Mouse (Mus musculus) E14TG2a.4 (cell line): ENCODE measurements around the gene Cldn8.
A peak's percentile ranks its signal among the peaks of the same experiment; 100 is the strongest.

Experiments
- H3K27me3 ChIP-seq: 2 replicates; pipeline ENCODE4 v1.6.1; 2014; ENCODE audit warnings: low read length, control low read depth; ENCODE audit not compliant: insufficient read depth
- H3K36me3 ChIP-seq: 2 replicates; pipeline ENCODE4 v1.6.1; 2014; ENCODE audit warnings: low read length, control low read depth; ENCODE audit not compliant: insufficient read depth
- H3K4me1 ChIP-seq: replicated peaks from 2 replicates; pipeline ENCODE4 v1.6.1; 2014; ENCODE audit warnings: low read depth, low read length, control low read depth
- H3K4me3 ChIP-seq: replicated peaks from 2 replicates; pipeline ENCODE4 v1.5.1; 2014; ENCODE audit warnings: mild to moderate bottlenecking, low read length
- H3K9me3 ChIP-seq: 2 replicates; pipeline ENCODE4 v1.6.1; 2014; ENCODE audit warnings: low read length, control low read depth
- CTCF ChIP-seq: conservative IDR thresholded peaks from 2 replicates; pipeline ENCODE4 v1.5.1; 2014; ENCODE audit warnings: low read length
- NANOG ChIP-seq: IDR thresholded peaks from 2 replicates; pipeline ENCODE4 v1.6.1; 2014; ENCODE audit warnings: borderline replicate concordance, low read length, mixed read lengths
- POU5F1 ChIP-seq: IDR thresholded peaks from 2 replicates; pipeline ENCODE4 v1.6.1; 2014; ENCODE audit warnings: low read length, borderline replicate concordance

Cldn8 gene

DNA sequence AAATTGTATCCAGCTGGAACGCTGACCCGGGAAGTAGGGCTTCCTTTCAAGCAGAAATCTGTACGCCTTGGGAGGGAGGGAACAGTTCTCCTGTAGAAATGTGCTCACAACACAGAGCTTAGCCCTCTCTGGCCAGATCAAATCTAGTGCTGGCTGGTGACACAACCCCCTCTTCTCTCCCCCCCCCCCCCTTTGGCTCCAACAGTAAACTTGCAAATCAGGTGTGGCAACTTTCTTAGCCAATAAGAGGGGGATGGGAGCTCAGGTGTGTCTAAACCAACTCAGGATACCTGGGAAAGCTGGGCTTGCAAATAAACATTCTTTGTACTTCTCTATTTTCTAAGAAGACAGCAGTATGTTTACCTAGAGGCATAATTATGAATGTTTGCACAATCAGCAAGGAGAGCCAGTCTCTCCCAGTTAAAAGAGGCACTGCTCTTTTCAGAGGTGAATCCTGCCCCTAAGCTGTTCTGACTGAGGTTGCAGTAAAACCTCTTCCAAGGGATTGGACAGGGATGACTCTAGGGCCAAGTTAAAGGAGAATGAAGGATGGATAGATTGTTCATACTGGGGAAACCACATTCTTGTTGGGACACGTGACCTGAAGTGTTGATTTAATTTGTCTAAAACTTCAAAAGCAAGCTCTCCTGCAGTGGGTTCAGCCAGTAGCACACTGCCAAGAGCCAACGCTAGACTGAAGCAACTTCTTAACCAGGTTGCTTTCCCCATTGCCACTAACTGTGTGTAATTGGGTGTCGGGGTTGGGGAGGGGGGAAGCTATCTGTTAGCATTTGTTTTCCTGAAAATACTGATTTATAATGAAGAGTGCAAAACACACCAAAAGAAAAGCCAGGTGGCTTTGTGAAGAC lies at the start of gene Cldn8:
TSS of gene Cldn8 (minus strand) at position 139 of the 869 bp plus-strand sequence.
- no peaks in the 10 kb centered on the region for H3K27me3 ChIP-seq
- H3K9me3 ChIP-seq, result no peaks in the 10 kb centered on the region
- no peaks in the 10 kb centered on the region for H3K4me1 ChIP-seq
- H3K4me3 ChIP-seq, result no peak within 1 kb of the TSS
- H3K36me3 ChIP-seq, result no peaks in the 10 kb centered on the region
- TF ChIP-seq POU5F1 (no peak), CTCF (no peak), NANOG (no peak)

DNA sequence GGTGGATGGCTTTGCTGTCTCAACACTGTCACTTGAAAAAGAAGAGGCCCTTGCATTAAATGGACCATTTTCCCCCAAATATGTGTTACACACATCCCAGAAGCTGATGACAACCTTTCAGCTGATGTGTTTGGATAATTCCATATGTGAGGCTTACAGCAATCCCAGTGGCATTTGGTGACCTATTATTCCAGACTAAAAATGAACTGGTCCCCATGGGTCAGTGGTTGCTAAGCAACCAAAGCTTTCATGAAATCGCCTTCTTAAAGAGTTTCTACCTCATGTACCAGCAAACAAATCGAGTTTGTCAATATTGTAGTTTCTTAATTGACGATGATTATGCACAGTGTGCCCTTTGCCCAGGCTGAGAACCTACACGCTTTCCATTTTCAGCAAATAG lies 49.7 kb upstream of the Cldn8 start:
- TF ChIP-seq NANOG (no peak), POU5F1 (no peak), CTCF (no peak)
- Histone ChIP-seq H3K4me3 (no peak overlapping the region), H3K4me1 (no peaks in the 10 kb centered on the region), H3K27me3 (no peaks in the 10 kb centered on the region), H3K9me3 (no peaks in the 10 kb centered on the region), H3K36me3 (no peaks in the 10 kb centered on the region)

DNA sequence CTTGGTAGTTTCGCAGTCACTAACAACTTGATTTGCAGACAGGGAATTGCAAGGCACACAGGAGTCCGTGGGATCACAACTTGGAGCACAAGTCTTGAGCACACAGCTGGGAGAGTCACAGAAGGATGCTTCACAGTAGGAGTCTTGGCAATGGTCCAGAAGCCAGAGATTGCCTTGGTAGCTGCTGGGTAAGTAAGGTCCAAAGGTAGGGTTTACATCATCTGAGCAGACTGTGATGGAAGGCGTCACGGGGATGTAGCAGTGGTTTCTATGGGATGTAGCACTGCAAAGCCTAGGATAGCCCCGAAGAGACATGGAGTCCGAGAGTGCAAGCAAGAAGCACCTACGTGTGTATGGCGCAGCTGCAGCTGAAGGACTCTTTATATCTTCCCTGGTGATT lies 48.9 kb upstream of the Cldn8 start, which contains the start of gene Krtap24-1:
TSS of gene Krtap24-1 (minus strand) at position 358 of the 400 bp plus-strand sequence.
- Histone ChIP-seq H3K4me1 (no peaks in the 10 kb centered on the region), H3K27me3 (no peaks in the 10 kb centered on the region), H3K9me3 (no peaks in the 10 kb centered on the region), H3K4me3 (no peak within 1 kb of the TSS), H3K36me3 (no peaks in the 10 kb centered on the region)
- TF ChIP-seq NANOG (no peak), CTCF (no peak), POU5F1 (no peak)

DNA sequence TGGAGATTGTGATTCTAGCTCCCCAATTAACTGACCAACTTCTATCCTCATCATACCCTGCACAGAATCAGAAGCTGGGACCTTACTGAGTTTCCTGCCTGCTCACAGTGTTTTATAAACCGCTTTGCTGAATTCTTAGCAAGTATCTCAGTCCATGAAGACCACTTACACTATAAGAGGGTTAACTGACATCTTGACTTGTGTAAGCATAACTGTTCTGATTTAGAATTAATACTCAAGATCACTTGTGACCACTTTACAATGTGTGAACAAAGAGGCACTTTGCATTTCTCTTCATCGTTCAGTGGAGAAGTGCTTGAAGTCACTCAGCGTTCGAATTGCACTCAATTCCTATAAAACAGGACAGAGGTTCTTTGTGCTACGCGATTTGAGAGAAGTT lies 41.6 kb upstream of the Cldn8 start:
- Histone ChIP-seq H3K4me1 (no peaks in the 10 kb centered on the region), H3K27me3 (no peaks in the 10 kb centered on the region), H3K36me3 (no peaks in the 10 kb centered on the region), H3K9me3 (no peaks in the 10 kb centered on the region), H3K4me3 (no peak overlapping the region)
- TF ChIP-seq NANOG, result no peak
- TF ChIP-seq POU5F1, result no peak
- no peak for TF ChIP-seq CTCF

DNA sequence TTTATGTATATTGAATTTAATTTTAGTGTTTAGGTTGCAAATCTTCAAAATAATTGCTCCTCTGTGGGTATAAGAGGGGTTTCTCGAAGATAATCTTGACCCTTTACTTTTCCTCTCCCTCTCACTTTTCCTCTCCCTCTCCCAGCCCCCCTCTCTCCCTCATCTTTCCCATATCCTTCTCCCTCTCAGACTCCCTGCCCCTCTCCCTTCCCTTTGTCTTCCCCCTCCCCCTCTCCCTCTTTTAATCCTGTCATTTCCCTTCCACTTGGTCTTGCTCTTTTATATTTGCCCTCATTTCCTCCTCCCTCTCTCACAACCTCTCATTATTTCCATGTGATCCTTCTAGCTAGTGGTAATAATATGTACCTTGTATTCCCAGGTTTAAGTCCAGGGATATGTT lies 39.5 kb upstream of the Cldn8 start:
- H3K9me3 ChIP-seq, result no peaks in the 10 kb centered on the region

DNA sequence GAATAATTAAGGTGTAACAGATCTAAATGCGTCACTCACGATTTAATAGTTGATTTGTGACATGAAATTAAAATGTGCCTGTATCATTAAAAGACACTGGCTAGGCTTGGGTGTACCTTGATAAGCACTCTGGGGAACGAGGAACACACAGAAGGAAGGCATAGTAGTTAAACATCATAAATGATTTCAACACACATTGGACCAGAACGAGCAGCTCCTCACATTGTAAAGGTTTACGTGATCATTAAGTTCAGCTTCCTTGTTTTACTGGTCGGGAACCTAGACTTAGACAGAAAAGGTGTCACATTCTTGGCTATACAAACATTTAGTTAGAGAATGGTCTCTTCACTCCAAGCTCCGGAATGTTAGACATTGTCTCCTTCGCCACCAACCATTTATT lies 37.3 kb upstream of the Cldn8 start:
- TF ChIP-seq POU5F1 (no peak), CTCF (no peak)
- Histone ChIP-seq H3K27me3 (no peaks in the 10 kb centered on the region), H3K4me1 (no peaks in the 10 kb centered on the region), H3K4me3 (no peak overlapping the region), H3K9me3 (no peaks in the 10 kb centered on the region), H3K36me3 (no peaks in the 10 kb centered on the region)

More for the DNA sequence above, 39.5 kb upstream of the Cldn8 start:
- Histone ChIP-seq H3K36me3 (no peaks in the 10 kb centered on the region), H3K27me3 (no peaks in the 10 kb centered on the region), H3K4me1 (no peaks in the 10 kb centered on the region), H3K4me3 (no peak overlapping the region)
- TF ChIP-seq POU5F1 (no peak), CTCF (no peak)

DNA sequence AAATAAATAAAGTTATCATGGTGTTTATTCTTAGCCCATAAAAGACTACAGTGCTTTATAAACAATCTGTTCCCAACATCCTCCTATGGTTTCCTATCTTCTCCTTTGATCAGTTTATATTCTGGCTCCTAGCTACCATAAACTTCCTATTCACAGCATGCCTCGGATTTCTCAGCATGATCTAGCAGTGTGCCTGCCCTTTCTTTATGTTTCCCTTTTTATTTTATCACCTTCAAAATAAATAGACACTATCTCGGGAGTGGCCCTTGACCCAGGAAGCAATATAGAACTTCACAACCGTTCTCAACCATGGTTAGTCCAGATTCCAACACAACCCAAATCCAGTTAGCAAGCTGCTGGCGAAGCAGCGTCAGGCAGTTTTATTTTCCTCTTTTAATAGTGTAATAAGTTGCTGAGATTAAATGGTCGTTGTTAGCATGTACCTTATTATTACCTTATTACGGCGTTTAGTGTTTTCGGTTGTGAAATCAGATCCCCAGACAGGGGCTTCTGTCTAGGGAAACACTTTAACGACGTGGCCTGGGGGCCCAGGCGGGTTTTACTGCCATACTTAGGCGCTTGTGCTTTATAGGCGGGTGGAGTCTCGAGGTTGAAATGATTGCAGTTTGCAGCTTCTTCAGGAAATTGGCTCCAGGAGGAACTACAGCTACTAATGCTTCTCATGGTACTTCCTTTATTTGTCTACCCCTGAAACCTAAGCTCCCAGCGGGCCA lies 36.7 kb upstream of the Cldn8 start:
- Histone ChIP-seq H3K9me3 (no peaks in the 10 kb centered on the region), H3K4me3 (no peak overlapping the region), H3K4me1 (no peaks in the 10 kb centered on the region), H3K27me3 (no peaks in the 10 kb centered on the region), H3K36me3 (no peaks in the 10 kb centered on the region)
- TF ChIP-seq POU5F1 (no peak), NANOG (no peak), CTCF (no peak)

DNA sequence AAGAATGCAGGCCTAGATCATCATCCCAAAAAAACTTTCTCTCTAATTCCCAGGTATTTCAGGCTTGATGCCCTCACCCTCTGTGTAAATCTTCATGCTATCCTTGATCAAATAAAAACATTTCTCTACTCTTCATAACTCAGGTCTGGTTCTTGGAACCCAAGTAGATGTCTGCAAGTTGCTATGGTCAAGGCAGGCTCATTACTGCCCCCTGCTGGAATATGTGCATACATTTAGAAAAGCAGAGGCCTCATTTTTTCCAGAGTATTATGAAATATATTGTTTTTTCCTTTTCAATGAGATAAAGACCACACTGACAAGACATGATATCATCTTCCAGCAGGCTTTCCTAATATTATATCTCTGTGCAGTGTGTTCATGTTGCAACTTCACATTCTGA lies 29.8 kb upstream of the Cldn8 start:
- no peaks in the 10 kb centered on the region for H3K9me3 ChIP-seq
- TF ChIP-seq CTCF, result peak; percentile 58
- TF ChIP-seq NANOG, result no peak
- no peaks in the 10 kb centered on the region for H3K4me1 ChIP-seq
- no peak overlapping the region for H3K4me3 ChIP-seq
- no peaks in the 10 kb centered on the region for H3K36me3 ChIP-seq
- no peaks in the 10 kb centered on the region for H3K27me3 ChIP-seq
